Mouse (Mus musculus): ENCODE measurements around the gene Fktn. TPM values are rescaled to one million over a fixed set of nuclear protein-coding genes. Genes with fewer than 3 reads are reported as not detected.

The Fktn gene
- 21.4 and 23.1 TPM in 2 replicates for polyA plus RNA-seq (2015; fragmentation: Nextera tagmentation; extraction: Ambion mirVana)

DNA sequence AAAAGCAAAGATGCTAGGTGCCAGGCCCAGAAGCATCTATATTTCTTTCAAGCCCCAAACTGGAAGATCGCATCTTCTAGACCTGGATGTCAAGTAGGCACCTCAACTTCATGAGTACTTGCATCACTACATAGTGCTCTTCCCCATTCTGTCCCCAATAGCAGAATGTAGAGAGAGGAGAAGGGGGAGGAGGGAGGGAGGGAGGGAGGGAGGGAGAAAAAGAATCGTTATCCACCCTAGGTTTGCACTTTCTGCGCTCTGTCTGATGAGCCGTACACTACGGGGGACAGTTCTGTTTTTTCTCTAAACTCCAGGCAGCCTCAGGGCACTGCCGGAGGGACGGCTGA lies at the start of gene Fktn:
Gene Fktn (plus strand): TSS at position 295 of the 347 bp plus-strand sequence.

DNA sequence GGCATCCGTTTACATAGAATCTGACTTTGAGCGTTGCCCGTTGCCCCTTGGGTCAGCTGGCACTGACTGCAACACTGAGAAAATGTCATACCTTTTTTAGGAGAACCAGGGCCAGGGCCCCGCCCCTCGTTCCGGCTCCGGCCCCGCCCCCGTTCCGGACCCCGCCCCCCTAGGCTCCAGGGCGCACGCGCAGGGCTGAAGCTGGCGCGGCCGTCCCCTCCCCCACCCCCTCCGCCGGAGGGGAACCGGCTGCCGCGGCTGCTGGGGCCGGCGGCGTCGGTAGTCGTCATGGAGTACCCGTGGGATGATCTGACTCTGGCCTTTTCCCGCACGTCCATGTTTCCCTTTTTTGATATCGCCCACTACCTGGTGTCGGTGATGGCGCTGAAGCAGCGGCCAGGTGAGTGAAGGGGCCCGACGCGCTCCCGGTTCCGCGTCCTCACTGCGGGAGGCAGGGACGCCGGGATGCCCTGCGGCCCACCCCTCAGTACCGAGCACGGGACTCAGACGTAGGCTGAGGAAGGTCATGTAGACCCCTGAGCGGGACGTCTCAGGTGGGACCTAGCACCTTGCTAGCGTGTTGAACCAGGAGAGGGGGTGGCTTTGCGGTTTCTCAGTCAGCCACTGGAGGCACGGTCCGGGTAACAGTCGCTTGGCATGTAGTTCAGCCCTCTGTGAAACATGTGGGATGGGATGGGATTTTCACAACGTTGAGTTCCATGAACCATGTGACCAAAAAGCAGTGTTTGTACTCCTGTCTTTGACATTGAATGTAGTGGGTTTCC lies 112.2 kb downstream of the Fktn start, which contains the start of gene Tmem38b:
Gene Tmem38b (plus strand): TSS at position 225 of the 785 bp plus-strand sequence.

Other genes starting within 250 kb of the Fktn start
- gene Fsd1l, start 82.5 kb upstream of the Fktn start, polyA plus RNA-seq (2015; fragmentation: Nextera tagmentation; extraction: Ambion mirVana), result 16.7 and 20.4 TPM in 2 replicates
- gene Tal2, start 65.7 kb downstream of the Fktn start, polyA plus RNA-seq (2015; fragmentation: Nextera tagmentation; extraction: Ambion mirVana), result 0.13 and 0.19 TPM in 2 replicates
- 7.5 and 7.6 TPM in 2 replicates for gene Tmem38b, start 112.0 kb downstream of the Fktn start, polyA plus RNA-seq (2015; fragmentation: Nextera tagmentation; extraction: Ambion mirVana)

Measured in neural tube, postnatal 0 days (tissue).